Mouse (Mus musculus): Measurements from ENCODE around the gene Kcnip1.
A peak's percentile ranks its signal among the peaks of the same experiment; 100 is the strongest.

Kcnip1 gene

GRCm38 (mm10) chr11:33992938-33993337 lies at the start of gene Kcnip1:
Kcnip1 (minus strand) TSS chr11:33993152.
- peak; percentile 29 for DNase-seq (ENCODE audit: low read depth, low spot score)

GRCm38 (mm10) chr11:34040061-34040460 lies 47.1 kb upstream of the Kcnip1 start:
- peak; percentile 66 for DNase-seq (ENCODE audit: low read depth, low spot score)

- no peak for DNase-seq (ENCODE audit: low read depth, low spot score)
Observed at GRCm38 (mm10) chr11:34035909-34036658, 43.1 kb upstream of the Kcnip1 start.

GRCm38 (mm10) chr11:34034794-34035193 lies 41.8 kb upstream of the Kcnip1 start:
- DNase-seq (ENCODE audit: low read depth, low spot score) = no peak

- DNase-seq (ENCODE audit: low read depth, low spot score) = peak; percentile 82
Observed at GRCm38 (mm10) chr11:34034008-34034505, 41.1 kb upstream of the Kcnip1 start.

- DNase-seq (ENCODE audit: low read depth, low spot score) = peak; percentile 26
Observed at GRCm38 (mm10) chr11:34031015-34031805, 38.3 kb upstream of the Kcnip1 start.

- DNase-seq (ENCODE audit: low read depth, low spot score) = no peak
Observed at GRCm38 (mm10) chr11:34029658-34030057, 36.7 kb upstream of the Kcnip1 start.

- DNase-seq (ENCODE audit: low read depth, low spot score) = no peak
Observed at GRCm38 (mm10) chr11:34025091-34025490, 32.1 kb upstream of the Kcnip1 start.

GRCm38 (mm10) chr11:34012007-34012652 lies 19.2 kb upstream of the Kcnip1 start:
- no peak for DNase-seq (ENCODE audit: low read depth, low spot score)

GRCm38 (mm10) chr11:34010859-34011172 lies 17.9 kb upstream of the Kcnip1 start:
- peak; percentile 78 for DNase-seq (ENCODE audit: low read depth, low spot score)

GRCm38 (mm10) chr11:34010133-34010858 lies 17.3 kb upstream of the Kcnip1 start:
- DNase-seq (ENCODE audit: low read depth, low spot score) = no peak

GRCm38 (mm10) chr11:34009316-34010087 lies 16.6 kb upstream of the Kcnip1 start:
- no peak for DNase-seq (ENCODE audit: low read depth, low spot score)

- peak; percentile 79 for DNase-seq (ENCODE audit: low read depth, low spot score)
Observed at GRCm38 (mm10) chr11:34008702-34009101, 15.8 kb upstream of the Kcnip1 start.

- peak; percentile 12 for DNase-seq (ENCODE audit: low read depth, low spot score)
Observed at GRCm38 (mm10) chr11:34008214-34008613, 15.3 kb upstream of the Kcnip1 start.

- DNase-seq (ENCODE audit: low read depth, low spot score) = no peak
Observed at GRCm38 (mm10) chr11:34007616-34008015, 14.7 kb upstream of the Kcnip1 start.

GRCm38 (mm10) chr11:34002593-34002965 lies 9.6 kb upstream of the Kcnip1 start:
- no peak for DNase-seq (ENCODE audit: low read depth, low spot score)

- DNase-seq (ENCODE audit: low read depth, low spot score) = peak; percentile 56
Observed at GRCm38 (mm10) chr11:34001938-34002592, 9.1 kb upstream of the Kcnip1 start.

- no peak for DNase-seq (ENCODE audit: low read depth, low spot score)
Observed at GRCm38 (mm10) chr11:34000416-34000815, 7.5 kb upstream of the Kcnip1 start.

- no peak for DNase-seq (ENCODE audit: low read depth, low spot score)
Observed at GRCm38 (mm10) chr11:33998244-33998643, 5.3 kb upstream of the Kcnip1 start.

GRCm38 (mm10) chr11:33993496-33993895 lies 544 bp upstream of the Kcnip1 start:
- no peak for DNase-seq (ENCODE audit: low read depth, low spot score)

Measured in brain, adult 2 months (tissue).